Mouse (Mus musculus): ENCODE results near the gene Gna12. TPM values are rescaled to one million over a fixed set of nuclear protein-coding genes. Genes with fewer than 3 reads are reported as not detected.

Gna12 gene
- total and polyA plus RNA-seq, 3 experiments = 117 to 136 (median 118) TPM

- peak; percentile 51 for DNase-seq
- peak overlapping the region; percentile 81 for H3K27ac ChIP-seq
- TF ChIP-seq EP300 (IDR thresholded peaks at IDR 0.05; ENCODE audit: insufficient read depth, low read depth, low read length) (peak; percentile 69; the same call in 1 of the 2 replicates), CTCF (IDR thresholded peaks at IDR 0.05) (no peak), POLR2A (IDR thresholded peaks at IDR 0.05; ENCODE audit: insufficient read depth, low read depth, low read length) (no peak)
- no peaks in the 10 kb centered on the region for H3K79me2 ChIP-seq (replicated peaks; ENCODE audit: control insufficient read depth, insufficient read depth, low read length)
- peaks cover 3% of the 10 kb centered on the region; the same call in 1 of the 2 replicates for H3K36me3 ChIP-seq (ENCODE audit: control insufficient read depth, insufficient read depth, low read length)
- no peaks in the 10 kb centered on the region for H3K27me3 ChIP-seq (ENCODE audit: control insufficient read depth, insufficient read depth, low read length)
- 36% methylated on average over 6 of the region's 6 CpGs for WGBS
- H3K9ac ChIP-seq (ENCODE audit: low read depth, low read length) = peak overlapping the region; percentile 3; the same call in 1 of the 2 replicates
- no peak overlapping the region for H3K4me3 ChIP-seq
- H3K4me1 ChIP-seq (ENCODE audit: control insufficient read depth, insufficient read depth, low read length) = peaks cover 41% of the 10 kb centered on the region
- intact Hi-C loops (cut with DNase I) = loop anchor here (5.0 kb wide), 1 partner anchor 62 kb away; no protein-coding TSS in a partner anchor
Measured at GRCm38 (mm10) chr5:140764921-140765613, 65.2 kb downstream of the Gna12 start.

- intact Hi-C loops (cut with DNase I) = no loop called here
- TF ChIP-seq POLR2A (IDR thresholded peaks at IDR 0.05; ENCODE audit: insufficient read depth, low read depth, low read length) (no peak), CTCF (IDR thresholded peaks at IDR 0.05) (no peak), EP300 (IDR thresholded peaks at IDR 0.05; ENCODE audit: insufficient read depth, low read depth, low read length) (no peak)
- peaks cover 3% of the 10 kb centered on the region; the same call in 1 of the 2 replicates for H3K36me3 ChIP-seq (ENCODE audit: control insufficient read depth, insufficient read depth, low read length)
Measured at GRCm38 (mm10) chr5:140762540-140762939, 67.7 kb downstream of the Gna12 start.

DNA sequence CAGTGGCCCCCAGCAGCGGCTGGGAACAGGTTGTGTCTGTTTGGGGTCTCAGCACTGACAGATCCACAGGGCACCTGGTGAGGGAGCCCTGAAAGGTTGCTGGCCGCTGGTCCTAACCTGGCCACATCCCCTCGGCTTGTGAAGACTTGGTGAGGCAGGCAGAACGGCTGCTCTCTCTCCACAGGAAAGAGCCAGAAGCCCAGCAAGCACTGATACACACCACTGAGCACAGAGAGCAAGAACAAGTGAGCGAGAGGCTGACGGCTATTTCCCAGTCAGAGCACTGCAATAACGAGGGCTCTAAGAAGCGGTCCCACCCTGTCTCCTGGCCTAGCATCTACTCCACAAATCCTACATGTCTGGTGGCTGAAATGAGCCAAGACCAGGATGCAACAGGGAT, 71.4 kb downstream of the Gna12 start:
- intact Hi-C loops (cut with DNase I) = no loop called here
- 84% methylated on average over 8 of the region's 8 CpGs for WGBS
- no peaks in the 10 kb centered on the region for H3K36me3 ChIP-seq (ENCODE audit: control insufficient read depth, insufficient read depth, low read length)

More at GRCm38 (mm10) chr5:140762540-140762939, 67.7 kb downstream of the Gna12 start:
- H3K27ac ChIP-seq = no peak overlapping the region; the same call in 1 of the 2 replicates
- H3K27me3 ChIP-seq (ENCODE audit: control insufficient read depth, insufficient read depth, low read length) = no peaks in the 10 kb centered on the region
- H3K79me2 ChIP-seq (replicated peaks; ENCODE audit: control insufficient read depth, insufficient read depth, low read length) = 0 out of 2 replicates have a peak, but pooled peaks cover 3% of the 10 kb centered on the region
- H3K9ac ChIP-seq (ENCODE audit: low read depth, low read length) = no peak overlapping the region
- 78% methylated on average over 4 of the region's 4 CpGs for WGBS
- no peak for DNase-seq
- peaks cover 31% of the 10 kb centered on the region for H3K4me1 ChIP-seq (ENCODE audit: control insufficient read depth, insufficient read depth, low read length)
- no peak overlapping the region for H3K4me3 ChIP-seq

DNA sequence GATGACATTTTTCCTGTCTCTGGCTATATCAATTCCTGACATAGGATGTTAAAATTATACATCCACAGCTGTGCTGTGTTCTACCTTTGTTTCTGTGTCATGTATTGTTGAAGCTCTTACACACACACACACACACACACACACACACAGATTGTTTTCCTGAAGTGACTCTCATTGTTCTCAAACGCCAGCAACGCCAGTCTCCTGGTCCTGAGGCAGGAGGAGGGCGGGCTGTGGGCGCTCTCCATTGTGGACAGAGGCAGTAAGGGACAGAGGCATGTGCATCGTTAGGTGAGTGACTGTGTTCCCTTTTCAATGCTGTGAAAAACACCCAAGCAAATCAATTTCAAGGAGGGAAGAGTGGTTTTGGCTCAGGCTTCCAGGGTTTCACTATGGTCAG, 77.0 kb downstream of the Gna12 start:
- no peak overlapping the region for H3K9ac ChIP-seq (ENCODE audit: low read depth, low read length)
- H3K27ac ChIP-seq = no peak overlapping the region
- peaks cover 7% of the 10 kb centered on the region for H3K4me1 ChIP-seq (ENCODE audit: control insufficient read depth, insufficient read depth, low read length)
- no peak overlapping the region for H3K4me3 ChIP-seq
- DNase-seq = no peak
- no peaks in the 10 kb centered on the region for H3K27me3 ChIP-seq (ENCODE audit: control insufficient read depth, insufficient read depth, low read length)
- no peaks in the 10 kb centered on the region for H3K79me2 ChIP-seq (replicated peaks; ENCODE audit: control insufficient read depth, insufficient read depth, low read length)
- TF ChIP-seq POLR2A (IDR thresholded peaks at IDR 0.05; ENCODE audit: insufficient read depth, low read depth, low read length) = no peak
- TF ChIP-seq CTCF (IDR thresholded peaks at IDR 0.05) = no peak
- no peak for TF ChIP-seq EP300 (IDR thresholded peaks at IDR 0.05; ENCODE audit: insufficient read depth, low read depth, low read length)
- no peaks in the 10 kb centered on the region for H3K36me3 ChIP-seq (ENCODE audit: control insufficient read depth, insufficient read depth, low read length)
- intact Hi-C loops (cut with DNase I) = no loop called here
- 41% methylated on average over 5 of the region's 5 CpGs for WGBS

More for the DNA sequence above, 71.4 kb downstream of the Gna12 start:
- Histone ChIP-seq H3K27ac (no peak overlapping the region), H3K9ac (ENCODE audit: low read depth, low read length) (no peak overlapping the region), H3K4me1 (ENCODE audit: control insufficient read depth, insufficient read depth, low read length) (peaks cover 9% of the 10 kb centered on the region), H3K27me3 (ENCODE audit: control insufficient read depth, insufficient read depth, low read length) (no peaks in the 10 kb centered on the region), H3K79me2 (replicated peaks; ENCODE audit: control insufficient read depth, insufficient read depth, low read length) (0 out of 2 replicates have a peak, but pooled peaks cover 3% of the 10 kb centered on the region), H3K4me3 (no peak overlapping the region)
- no peak for DNase-seq
- no peak for TF ChIP-seq EP300 (IDR thresholded peaks at IDR 0.05; ENCODE audit: insufficient read depth, low read depth, low read length)
- TF ChIP-seq CTCF (IDR thresholded peaks at IDR 0.05) = no peak
- TF ChIP-seq POLR2A (IDR thresholded peaks at IDR 0.05; ENCODE audit: insufficient read depth, low read depth, low read length) = no peak

DNA sequence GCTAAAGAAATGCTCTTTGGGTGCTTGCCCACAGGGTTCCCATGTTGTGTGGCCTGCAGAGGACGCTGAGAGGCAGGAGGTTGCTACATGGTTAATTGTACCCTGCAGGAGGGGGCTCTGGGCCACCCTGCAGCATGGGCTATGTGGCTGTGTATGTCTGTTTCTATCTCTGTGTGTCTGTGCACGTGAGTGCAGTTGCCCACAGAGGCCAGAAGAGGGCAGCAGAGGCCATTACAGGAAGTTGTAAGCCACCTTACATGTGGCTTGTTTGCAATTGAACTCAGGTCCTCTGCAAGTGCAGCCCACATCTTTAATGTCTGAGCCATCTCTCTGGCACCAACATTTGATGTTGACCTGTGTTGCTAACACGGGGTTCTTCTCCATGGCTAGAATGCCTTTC, 77.6 kb downstream of the Gna12 start:
- Histone ChIP-seq H3K9ac (ENCODE audit: low read depth, low read length) (no peak overlapping the region), H3K27me3 (ENCODE audit: control insufficient read depth, insufficient read depth, low read length) (no peaks in the 10 kb centered on the region), H3K27ac (no peak overlapping the region), H3K4me1 (ENCODE audit: control insufficient read depth, insufficient read depth, low read length) (peaks cover 7% of the 10 kb centered on the region), H3K36me3 (ENCODE audit: control insufficient read depth, insufficient read depth, low read length) (no peaks in the 10 kb centered on the region), H3K4me3 (no peak overlapping the region), H3K79me2 (replicated peaks; ENCODE audit: control insufficient read depth, insufficient read depth, low read length) (no peaks in the 10 kb centered on the region)
- intact Hi-C loops (cut with DNase I) = no loop called here
- no peak for DNase-seq
- 95% methylated on average over 3 of the region's 3 CpGs for WGBS
- TF ChIP-seq POLR2A (IDR thresholded peaks at IDR 0.05; ENCODE audit: insufficient read depth, low read depth, low read length) = no peak
- TF ChIP-seq CTCF (IDR thresholded peaks at IDR 0.05) = peak; percentile 63
- TF ChIP-seq EP300 (IDR thresholded peaks at IDR 0.05; ENCODE audit: insufficient read depth, low read depth, low read length) = no peak

DNA sequence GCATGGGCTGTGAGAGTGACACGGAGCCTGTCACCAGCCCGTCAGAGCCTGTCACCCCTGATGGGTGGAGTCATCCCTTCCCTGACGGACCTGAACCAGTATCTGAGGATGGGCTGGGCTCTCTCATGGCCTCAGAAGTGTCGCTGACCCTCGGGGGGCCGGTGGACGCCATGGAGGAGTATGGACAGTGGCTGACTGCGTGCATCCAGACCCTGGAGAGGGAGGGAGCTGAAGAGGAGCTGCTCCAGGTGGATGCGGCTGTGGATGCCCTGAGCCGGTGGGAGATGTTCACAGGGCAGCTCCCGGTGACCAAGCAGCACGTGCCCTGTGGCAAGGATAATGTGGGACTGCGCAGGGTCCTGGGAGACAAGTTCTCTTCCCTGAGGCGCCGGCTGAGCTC, 78.2 kb downstream of the Gna12 start:
- Histone ChIP-seq H3K36me3 (ENCODE audit: control insufficient read depth, insufficient read depth, low read length) (no peaks in the 10 kb centered on the region), H3K4me1 (ENCODE audit: control insufficient read depth, insufficient read depth, low read length) (peaks cover 7% of the 10 kb centered on the region), H3K27me3 (ENCODE audit: control insufficient read depth, insufficient read depth, low read length) (no peaks in the 10 kb centered on the region), H3K79me2 (replicated peaks; ENCODE audit: control insufficient read depth, insufficient read depth, low read length) (no peaks in the 10 kb centered on the region), H3K9ac (ENCODE audit: low read depth, low read length) (no peak overlapping the region), H3K4me3 (no peak overlapping the region), H3K27ac (no peak overlapping the region)
- no peak for TF ChIP-seq EP300 (IDR thresholded peaks at IDR 0.05; ENCODE audit: insufficient read depth, low read depth, low read length)
- no peak for TF ChIP-seq POLR2A (IDR thresholded peaks at IDR 0.05; ENCODE audit: insufficient read depth, low read depth, low read length)
- TF ChIP-seq CTCF (IDR thresholded peaks at IDR 0.05) = no peak
- 96% methylated on average over 15 of the region's 15 CpGs for WGBS
- intact Hi-C loops (cut with DNase I) = no loop called here
- no peak for DNase-seq

All from heart, adult 2 months (tissue).